Mouse (Mus musculus) cerebellum, adult (tissue): Measurements from ENCODE around the gene Ddx24.
"Not testable (repeated sequence)": the region's sequence is repeated elsewhere in the genome, so short reads cannot be mapped to it uniquely, and the experiment has no call there.

Experiments
- ATAC-seq: cut with Nextera tagmentation; 2 replicates; pipeline ENCODE4 v1.9.2; 2017; ENCODE audit warnings: mild to moderate bottlenecking, moderate library complexity, mixed read lengths; ENCODE audit not compliant: insufficient number of reproducible peaks, low FRiP score, low TSS enrichment

The Ddx24 gene

DNA sequence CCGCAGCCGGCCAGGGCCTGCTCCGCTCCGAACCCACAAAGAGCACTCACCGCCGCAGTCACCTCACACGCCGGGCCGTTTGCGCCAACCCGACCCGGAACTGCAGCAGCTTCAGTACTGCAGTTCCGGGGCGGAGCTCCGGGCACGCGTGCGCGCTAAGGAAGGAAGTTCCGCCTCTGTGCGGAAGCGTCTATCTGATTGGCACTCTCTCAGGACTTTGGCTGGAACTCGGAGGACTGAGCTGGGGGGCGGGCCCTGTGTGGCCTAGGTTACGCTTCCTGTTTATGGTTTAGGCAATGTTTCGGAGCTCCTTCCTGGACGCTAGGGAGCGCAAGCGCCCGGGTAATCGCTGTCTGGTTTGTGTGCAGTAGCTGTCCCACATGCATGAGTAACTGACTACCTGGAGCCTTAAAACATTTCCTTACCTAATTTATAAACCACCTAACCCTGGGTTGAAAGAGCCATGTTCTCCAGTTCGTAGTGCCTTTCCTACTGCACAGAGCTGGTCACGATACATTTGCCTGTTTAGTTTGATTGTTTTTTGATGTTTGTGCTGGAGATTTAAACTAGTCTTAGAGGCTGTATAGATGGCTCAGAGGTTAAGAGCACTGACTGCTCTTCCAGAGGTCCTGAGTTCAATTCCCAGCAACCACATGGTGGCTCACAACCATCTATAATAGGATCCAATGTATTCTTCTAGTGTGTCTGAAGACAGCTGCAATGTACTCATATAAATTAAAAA lies at the start of gene Ddx24:
Gene Ddx24, minus strand, starts transcription at position 102 of the 742 bp plus-strand sequence.
- peak; percentile 99 for ATAC-seq

DNA sequence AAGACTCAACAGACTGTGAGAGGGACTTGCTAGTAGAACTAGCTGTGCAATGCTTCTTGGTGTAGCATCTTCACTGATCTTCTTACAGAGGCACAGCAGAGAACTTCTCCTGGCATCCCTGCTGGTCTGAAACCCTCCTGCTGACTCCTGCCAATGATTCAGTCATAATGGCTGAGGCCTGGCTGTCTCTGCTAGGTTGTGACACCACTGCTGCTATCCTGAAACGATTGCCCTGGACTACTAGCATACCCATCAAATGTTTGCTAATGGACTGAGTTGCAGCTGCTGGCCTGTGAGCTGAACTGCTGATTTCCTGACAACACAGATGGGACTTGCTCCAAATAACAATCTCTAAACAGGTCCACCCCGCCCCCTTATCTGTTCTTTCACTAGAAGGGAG lies 48.9 kb upstream of the Ddx24 start:
- ATAC-seq: no peak

DNA sequence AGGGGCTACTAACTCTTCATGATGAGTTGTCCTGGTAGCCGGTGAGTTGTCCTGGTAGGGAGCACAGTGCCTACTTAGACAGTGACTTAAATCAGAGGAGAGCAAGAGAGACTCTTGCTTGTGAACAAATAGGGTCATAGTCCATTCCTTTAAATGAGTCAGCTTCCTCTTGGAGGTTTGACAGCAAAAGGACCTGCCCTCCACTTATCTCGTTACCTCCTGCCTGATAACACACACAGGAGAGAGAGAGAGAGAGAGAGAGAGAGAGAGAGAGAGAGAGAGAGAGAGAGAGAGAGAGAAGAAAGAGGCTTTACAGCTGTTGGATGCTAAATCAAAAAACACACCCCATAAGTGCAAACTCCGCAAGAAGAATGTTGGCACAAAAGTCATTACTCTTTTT lies 31.5 kb upstream of the Ddx24 start, which contains the start of gene Ifi27l2b:
Gene Ifi27l2b, minus strand, starts transcription at position 84 of the 400 bp plus-strand sequence.
- no peak for ATAC-seq

DNA sequence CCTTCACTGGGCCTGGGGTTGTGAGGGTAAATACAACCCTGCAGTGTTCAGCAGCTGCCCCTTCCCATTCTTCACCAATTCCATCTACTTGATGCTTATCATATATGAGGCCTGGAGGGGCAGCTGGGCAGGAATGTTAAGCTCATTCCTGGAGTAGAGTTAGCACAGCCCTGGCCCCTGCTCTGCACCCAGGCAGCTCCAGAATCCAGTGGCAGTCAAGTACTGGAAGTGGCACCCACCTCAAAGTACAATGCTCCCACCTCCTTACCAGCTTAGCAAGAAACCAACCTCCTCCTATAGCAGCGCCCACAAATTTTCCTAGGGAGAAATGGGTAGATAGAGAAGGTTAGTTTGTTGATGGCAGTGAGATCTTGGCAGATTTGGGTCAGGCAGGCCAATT lies 31.1 kb upstream of the Ddx24 start:
- not testable (repeated sequence) for ATAC-seq

DNA sequence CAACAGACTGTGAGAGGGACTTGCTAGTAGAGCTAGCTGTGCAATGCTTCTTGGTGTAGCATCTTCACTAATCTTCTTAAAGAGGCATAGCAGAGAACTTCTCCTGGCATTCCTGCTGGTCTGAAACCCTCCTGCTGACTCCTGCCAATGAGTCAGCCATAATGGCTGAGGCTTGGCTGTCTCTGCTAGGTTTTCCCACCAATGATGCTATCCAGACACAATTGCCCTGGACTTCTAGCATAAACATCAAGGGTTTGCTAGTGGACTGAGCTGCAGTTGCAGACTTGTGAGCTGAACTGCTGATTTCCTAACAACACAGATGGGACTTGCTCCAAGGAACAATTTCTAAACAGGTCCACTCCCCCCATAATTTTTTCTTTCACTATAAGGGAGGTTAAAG lies 27.7 kb upstream of the Ddx24 start:
- no peak for ATAC-seq

DNA sequence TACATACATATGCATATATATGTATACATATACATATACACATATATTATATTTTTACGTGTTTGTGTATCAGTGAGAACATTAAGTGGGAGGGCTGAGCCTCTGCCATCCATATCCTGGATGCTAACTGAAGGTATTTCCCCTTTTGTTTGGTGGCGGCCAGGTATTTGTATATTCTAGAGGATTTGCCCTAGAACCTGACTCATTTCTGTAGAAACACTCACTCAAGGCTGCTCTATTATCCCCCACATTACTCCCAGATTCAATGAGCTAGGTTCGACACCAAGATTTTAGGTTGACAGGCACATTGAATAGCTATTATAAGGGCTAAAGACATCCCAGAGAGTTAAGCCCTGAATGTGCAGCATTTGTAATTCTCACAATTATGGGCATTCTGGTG lies 19.4 kb upstream of the Ddx24 start:
- no peak for ATAC-seq

DNA sequence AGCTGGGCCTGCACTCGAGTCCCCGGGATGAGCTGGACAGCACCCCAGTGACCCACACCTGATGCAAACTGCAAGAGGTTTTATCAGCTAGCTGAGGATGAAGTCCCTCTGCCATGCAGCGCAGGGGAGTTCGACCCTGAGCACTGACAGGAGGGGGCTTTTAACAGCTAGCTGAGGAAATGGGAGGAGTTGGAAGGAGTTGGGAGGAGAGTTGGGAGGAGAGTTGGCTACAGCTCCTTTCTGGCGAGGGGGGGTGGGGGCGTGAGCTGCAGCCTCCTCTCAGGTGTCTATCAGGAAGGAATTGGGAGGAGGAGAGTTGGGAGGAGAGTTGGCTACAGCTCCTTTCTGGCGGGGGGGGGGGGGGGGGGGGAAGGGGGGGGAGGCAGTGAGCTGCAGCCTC lies 18.6 kb upstream of the Ddx24 start:
- not testable (repeated sequence) for ATAC-seq

DNA sequence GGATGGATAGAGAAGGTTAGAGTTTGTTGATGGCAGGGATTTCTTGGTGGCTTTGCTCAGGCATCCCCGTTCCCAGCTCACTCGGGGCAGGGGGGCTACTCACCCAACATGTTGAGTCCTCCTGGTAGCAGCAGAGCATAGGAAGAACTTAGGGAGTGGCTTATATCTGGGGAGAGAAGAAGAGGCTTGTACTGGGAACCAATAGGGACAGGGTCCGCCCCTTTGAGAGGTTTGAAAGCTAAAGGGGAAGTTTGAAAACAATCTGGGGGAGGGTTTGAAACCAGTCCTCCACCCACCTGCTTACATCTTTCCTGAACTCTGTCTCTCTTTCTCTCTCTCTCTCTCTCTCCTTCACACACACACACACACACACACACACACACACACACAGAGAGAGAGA lies 17.9 kb upstream of the Ddx24 start, which contains the start of gene Ifi27l2a:
Gene Ifi27l2a, minus strand, starts transcription at position 157 of the 400 bp plus-strand sequence.
- ATAC-seq: no peak

DNA sequence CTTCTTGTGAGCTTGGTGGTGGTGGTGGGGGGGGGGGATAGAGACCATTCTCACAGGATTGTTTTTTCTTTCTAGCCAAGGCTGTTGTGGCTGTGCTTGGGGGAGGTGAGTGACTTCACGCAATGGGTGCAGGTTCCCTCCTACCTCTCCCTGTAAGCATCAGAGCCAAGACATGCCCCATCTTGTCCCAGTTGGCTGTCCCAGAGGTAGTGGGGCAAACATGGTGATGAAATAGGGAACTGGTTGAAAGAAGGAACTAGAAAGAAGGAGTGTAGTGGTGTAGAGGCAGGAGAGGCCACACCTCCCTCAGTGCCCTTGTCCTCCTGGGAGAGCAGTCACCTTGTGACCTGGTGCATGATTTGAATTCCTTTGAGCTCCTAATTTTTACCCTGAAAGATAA lies 12.0 kb upstream of the Ddx24 start:
- ATAC-seq: no peak

DNA sequence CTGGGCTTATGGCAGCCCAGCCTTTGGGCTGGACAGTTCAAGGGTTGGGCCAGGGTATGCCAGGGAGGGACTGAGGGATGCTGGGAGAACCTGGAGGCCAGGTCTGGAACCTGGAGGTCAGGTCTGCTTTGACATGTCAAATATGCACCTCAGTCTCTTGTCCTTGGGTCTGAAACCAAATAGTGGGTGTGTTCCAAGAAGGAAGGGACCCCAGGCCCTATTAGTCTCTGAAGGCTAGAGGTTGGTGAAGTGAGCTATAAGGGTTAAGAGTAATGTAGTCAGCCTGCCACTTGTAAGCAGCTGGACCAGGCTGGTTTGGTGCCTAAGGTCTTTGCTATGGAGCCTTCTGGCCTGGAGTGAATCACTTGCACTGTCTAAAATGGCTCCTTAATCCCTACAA lies 9.2 kb upstream of the Ddx24 start:
- no peak for ATAC-seq

DNA sequence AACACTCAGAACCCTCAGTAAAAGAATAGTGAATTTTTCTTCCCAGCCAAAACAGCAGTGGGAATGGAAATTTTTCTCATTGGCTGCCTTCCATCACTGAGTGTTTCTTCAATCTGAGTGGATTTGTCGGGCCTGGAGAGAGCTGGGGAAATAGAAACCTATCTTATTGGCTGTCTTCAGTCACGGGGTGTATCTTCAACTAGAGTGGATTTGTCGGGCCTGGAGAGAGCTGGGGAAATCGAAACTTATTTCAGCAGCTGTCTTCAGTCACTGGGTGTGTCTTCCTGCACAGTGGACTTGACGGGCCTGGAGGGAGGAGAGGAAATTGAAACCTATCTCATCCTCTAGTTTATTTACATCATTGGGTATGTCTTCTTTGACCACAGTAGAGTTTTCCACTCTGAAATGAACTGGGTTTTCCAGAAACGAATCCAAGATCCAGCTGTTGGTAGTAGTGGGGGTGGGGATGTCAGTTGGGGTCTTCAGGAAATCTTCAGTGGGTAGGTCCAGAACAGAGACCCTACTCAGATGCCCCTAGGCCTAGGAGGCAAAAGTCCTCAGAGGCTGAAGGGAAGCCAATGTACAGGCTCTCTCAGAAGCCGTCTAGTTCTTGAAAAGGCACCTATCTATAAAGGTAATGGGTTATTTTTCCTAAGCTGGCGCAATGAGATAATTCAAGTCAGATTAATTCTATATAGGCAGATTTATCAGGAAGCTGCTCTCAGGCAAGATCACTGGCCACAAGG lies 8.5 kb upstream of the Ddx24 start, which contains the start of gene Ifi27:
Gene Ifi27, plus strand, starts transcription at position 226 of the 746 bp plus-strand sequence.
- ATAC-seq: no peak

DNA sequence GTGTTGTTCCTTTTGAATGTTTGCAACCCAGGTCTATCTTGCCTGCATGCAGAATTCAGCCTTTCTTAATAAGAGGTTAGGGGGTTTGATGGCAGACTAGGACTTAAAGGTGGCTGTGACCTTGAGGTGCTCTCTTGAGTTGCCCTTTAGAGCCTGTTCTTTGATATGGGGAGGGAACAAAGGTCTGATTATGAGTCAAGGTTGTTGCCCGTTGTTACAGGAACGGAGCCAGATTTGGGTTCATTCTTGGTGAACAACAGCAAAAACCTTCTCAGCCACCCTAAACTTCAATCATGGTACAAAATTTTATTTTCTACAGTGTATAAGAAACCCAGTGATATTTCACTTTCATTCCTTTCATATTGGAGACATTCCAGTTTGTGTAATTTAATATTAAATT lies 7.8 kb upstream of the Ddx24 start:
- ATAC-seq: no peak

DNA sequence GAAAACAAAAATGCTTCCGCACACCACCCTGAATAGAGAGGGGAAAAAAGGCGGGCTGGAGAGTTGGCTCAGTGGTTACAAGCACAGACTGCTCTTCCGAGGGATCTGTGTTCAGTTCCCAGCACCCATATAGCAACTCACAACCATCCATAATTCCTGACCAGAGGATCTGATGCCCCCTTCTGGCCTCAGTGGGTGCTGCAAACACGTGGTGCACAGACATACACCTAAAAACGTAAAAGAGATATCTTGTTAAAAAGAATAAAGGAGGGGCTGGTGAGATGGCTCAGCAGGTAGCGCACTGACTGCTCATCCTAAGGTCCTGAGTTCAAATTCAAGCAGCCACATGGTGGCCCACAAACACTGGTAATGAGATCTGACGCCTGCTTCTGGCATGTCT lies 1.1 kb upstream of the Ddx24 start:
- ATAC-seq: no peak

DNA sequence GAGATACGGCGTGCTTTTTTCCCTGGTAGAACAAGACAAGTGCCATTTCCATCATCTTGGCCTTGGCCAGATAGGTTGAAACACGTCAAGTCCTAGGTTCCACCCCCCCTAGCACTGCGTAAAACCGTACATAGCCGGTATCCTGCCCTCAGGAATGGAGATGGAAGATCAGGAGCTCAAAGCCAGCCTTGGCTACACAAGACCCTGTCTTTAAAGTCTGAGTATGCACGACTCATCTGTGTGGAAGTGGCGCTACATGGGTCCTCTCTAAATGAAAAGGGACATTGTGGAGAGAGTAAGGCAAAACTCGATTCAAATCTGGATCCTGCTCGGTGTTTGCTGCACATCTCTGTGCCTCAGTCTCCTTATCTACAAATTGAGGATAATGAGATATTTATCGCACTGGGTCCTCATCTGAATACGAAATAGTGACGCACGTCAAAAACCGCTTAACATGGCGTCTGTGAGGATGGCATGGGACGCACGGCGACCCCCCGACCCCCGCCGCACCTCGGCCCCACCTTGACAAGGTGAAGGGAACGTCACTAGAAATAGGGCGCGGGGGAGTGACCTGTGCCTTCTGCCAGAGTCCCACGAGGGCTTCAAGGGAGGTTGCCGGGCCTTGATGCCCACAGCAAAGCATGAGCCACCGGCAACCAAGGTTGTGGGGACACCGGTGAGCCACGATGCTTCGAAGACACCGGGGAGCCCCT lies 458 bp downstream of the Ddx24 start:
- no peak for ATAC-seq

DNA sequence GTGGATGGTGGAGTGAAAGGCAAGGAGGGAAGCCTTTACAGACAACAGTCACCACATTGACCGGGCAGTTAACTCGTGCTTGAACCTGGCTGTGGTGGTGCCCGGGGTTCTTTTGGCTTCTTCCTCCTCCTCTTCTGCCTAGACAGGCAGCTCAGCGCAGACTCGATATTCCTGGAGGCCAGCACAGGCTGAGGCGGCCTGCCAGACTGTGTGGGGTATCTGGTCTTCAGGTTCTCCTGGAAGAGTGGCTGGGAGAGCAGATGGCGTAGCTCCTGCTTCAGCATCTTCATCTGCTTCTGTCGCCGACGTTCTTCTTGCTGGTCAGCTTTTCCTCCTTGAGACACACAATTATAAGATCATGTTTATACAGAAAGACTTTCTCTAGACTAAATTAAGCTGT lies 17.5 kb downstream of the Ddx24 start:
- ATAC-seq: 0 out of 2 replicates have a peak, but pooled peaks have one; percentile 45

DNA sequence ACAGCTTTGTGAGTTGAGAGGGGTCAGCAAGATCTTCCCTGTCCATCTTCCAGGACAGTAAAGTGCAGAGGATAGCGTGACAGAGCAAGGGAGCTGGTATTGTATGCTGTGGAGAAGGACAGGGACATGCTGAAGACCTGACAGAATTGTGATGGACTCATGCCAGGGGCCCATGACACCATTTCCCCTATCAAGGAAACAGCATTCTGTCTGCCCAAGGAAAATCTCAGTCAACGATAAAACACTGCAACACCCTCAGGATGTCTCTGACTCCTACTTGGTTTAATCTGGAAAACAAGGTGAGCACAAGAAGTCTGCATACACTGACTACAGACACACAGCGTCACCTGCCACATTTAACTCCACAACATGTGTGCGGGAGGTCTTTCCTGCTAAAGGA lies 17.9 kb downstream of the Ddx24 start, which contains the start of gene 9330161L09Rik:
Gene 9330161L09Rik, minus strand, starts transcription at position 101 of the 400 bp plus-strand sequence.
- no peak for ATAC-seq

DNA sequence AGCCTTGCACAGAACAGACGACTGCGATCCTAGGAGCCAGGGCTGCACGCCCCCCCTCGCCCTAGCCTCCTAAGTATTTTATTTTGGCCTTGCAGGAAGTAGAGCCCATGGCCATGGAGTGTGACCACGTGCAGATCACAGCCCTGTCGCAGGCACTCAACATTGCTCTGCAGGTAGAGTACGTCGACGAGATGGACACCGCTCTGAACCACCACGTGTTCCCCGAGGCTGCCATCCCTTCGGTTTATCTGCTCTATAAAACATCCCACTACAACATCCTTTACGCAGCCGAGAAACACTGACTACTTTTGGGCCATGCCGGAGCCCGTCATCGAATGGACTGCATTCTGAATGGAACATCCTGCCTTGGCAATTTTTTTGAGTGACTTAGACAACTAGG lies 21.5 kb downstream of the Ddx24 start:
- no peak for ATAC-seq

DNA sequence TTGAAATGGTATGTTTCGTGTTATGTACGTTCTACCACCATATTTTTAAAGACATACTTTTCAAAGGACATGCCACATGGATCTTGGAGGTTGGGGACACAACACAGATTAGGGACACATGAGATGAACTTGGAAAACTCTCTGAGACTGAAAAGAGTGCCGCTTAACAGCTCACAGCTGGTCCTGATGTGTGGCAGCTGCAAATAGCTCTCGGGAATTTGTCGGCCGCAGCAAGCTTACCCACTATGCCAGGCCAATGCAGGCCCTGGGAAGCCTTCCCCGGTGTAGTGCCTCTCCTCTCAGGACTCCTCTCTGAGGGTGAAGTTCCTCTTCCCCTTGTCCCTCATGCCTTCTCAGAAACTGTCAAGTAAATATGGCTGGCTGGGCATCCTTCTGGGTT lies 28.9 kb downstream of the Ddx24 start:
- ATAC-seq: no peak

DNA sequence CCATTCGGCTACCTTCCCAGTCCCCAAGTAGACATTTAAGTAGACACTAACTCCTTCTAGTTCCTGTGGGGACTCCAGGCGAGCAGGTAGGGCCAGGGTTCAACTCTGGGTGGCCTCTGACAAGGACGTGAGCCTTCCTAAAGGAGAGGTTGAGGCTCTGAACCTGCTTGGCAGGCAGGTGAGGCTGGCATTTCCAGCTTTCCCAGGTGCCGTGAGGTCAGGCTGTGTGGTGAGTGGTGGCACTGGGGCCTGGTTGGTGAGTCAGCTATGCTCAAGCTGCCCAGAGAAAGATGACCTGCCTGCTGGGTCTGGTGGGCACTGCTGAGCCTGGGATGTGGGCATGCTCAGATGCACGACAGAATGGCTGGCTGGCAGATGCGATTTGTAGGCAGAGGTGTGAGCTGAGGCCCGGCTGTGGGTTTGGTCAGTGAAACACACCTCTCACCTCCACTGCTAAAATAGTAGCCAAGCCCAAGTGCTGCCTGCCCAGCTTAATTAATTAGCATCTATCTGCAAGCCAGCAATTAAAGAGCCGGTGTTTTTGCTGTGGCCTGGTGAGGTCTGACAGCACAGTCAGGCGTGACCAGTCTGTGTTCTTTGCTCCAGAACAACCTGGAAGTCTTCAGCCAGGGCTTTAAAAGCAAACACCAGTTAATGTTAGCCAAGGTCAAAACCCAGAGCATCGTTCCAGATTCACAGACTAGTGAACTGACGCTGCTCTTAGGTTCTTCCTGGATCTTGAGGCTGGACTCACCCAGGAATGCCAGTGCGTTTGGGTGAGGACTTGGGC lies 29.9 kb downstream of the Ddx24 start:
- no peak for ATAC-seq

DNA sequence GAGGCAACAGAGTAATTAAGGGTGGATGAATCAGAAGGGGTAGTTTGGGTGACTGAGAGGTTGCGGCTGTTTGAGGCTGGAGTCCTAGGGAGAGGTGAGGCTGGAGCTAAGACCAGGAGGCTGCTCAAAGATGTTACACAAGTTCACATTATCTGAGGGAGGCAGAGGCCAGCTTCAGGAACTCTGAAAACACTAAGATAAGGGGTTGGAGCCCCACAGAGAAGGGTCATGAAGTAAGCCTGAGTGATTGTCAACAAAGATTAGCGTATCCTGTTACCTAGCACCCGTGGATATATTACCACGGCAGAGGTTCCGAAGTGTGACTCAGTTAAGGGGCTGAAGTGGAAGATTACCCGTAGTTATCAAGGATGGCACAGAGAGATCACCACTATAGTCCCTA lies 32.1 kb downstream of the Ddx24 start:
- no peak for ATAC-seq
